Mouse (Mus musculus) brain, embryonic 14.5 days (tissue): Measurements from ENCODE around the gene Ms4a10.

Experiments
- CTCF ChIP-seq: fragments of 200-500 bp; IDR thresholded peaks from 2 replicates; pipeline ENCODE4 v1.5.1; 2012; ENCODE audit warnings: inconsistent platforms, mild to moderate bottlenecking, moderate library complexity, borderline replicate concordance; ENCODE audit not compliant: insufficient read depth, insufficient read length; ENCODE audit errors: extremely low read depth
- POLR2A ChIP-seq: fragments of 200-500 bp; IDR thresholded peaks from 2 replicates; pipeline ENCODE4 v1.6.1; 2012; ENCODE audit warnings: mild to moderate bottlenecking, inconsistent platforms, borderline replicate concordance; ENCODE audit not compliant: poor library complexity, insufficient read depth, insufficient read length, severe bottlenecking; ENCODE audit errors: extremely low read depth

DNA sequence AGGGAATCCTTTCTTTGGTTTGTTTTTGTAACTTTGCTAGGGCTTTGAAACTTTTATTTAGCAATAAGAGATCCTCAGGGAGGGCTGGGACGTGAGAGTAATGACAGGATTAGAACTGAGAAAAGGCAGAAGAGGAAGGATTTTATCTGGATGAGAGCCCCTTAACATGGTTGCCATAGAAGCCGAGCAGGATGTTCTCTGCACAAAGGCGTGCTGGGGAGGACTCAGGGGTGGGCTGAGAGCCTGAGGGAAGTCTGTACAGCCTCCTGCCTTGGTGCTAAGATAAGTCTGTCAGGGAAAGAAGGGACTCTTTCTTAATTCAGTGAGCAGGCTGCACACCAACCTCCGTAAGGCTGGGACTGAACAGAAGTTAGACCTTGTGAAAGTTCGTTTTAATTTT, 39.4 kb downstream of the Ms4a10 start:
- TF ChIP-seq CTCF (no peak), POLR2A (no peak)
